ENCODE assay signal across 25 mouse cellular contexts in the genomic region with DNA sequence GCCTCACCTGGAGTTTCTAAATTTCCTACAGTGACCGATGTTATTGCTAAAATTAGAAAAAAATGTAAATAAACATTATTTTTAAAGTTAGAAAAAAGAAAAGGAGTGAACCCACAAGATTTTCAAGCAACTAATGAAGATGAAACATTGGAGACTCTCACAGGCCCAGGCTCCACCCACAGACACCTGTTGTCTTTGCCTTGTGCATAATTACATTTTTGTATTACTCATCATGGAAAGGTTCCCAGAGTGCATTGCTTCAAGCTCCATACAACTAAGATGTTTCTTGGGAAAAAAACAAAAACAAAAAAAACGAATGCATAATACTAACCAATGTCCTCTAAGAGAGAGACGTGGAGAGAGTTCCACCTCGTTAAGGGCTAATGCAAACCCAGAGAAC.
"Had no signal": no experiment of that assay in that cellular context is flagged by ENCODE, and none has a peak within 500 bp of the region (broad histone marks: within the 10 kb centered on the region; RNA-seq: fewer than 3 reads in every experiment).

No protein-coding gene starts in this region.

- H3K4me3 ChIP-seq: embryonic facial prominence, embryonic 10.5 days; embryonic facial prominence, embryonic 12.5 days; embryonic facial prominence, embryonic 13.5 days; embryonic facial prominence, embryonic 15.5 days; erythroblast, embryonic 14.5 days; forebrain, embryonic 10.5 days; forebrain, embryonic 12.5 days; forebrain, embryonic 13.5 days; forebrain, embryonic 15.5 days; gastrocnemius, adult 2 months; heart, adult 2 months had no signal

- H3K27ac ChIP-seq: embryonic facial prominence, embryonic 10.5 days; embryonic facial prominence, embryonic 12.5 days; embryonic facial prominence, embryonic 13.5 days; embryonic facial prominence, embryonic 15.5 days; forebrain, embryonic 10.5 days; forebrain, embryonic 12.5 days; forebrain, embryonic 13.5 days; forebrain, embryonic 15.5 days; gastrocnemius, adult 2 months; heart, adult 2 months had no signal

- DNase-seq: cerebellum, adult 9-10 months; cerebellum, adult 9-11 months; cerebellum, postnatal 10 days; cerebellum, postnatal 14 days; cerebellum, postnatal 25 days; cerebellum, postnatal 36 days; embryo, embryonic 11 days; forebrain, postnatal 0 days; gastrocnemius, adult 2 months; gastrocnemius, postnatal 10 days; gastrocnemius, postnatal 14 days; gastrocnemius, postnatal 25 days; gastrocnemius, postnatal 36 days; heart, adult 11 months; heart, adult 18-20 months; heart, adult 2 months had no signal
